Mouse (Mus musculus): ENCODE data around the gene Fth1.

- no peak for TF ChIP-seq CTCF (IDR thresholded peaks at IDR 0.05; ENCODE audit: low read depth)
- TF ChIP-seq EP300 (IDR thresholded peaks at IDR 0.05; ENCODE audit: low read depth), result no peak
Measured at GRCm38 (mm10) chr19:10025169-10025875, 44.9 kb downstream of the Fth1 start.
